Mouse (Mus musculus): ENCODE measurements around the gene Gm19935. TPM values are rescaled to one million over a fixed set of nuclear protein-coding genes. Genes with fewer than 3 reads are reported as not detected.

The Gm19935 gene
- total and polyA plus RNA-seq, 2 experiments from 2014 or later, result 0.12 TPM; not detected in 1

DNA sequence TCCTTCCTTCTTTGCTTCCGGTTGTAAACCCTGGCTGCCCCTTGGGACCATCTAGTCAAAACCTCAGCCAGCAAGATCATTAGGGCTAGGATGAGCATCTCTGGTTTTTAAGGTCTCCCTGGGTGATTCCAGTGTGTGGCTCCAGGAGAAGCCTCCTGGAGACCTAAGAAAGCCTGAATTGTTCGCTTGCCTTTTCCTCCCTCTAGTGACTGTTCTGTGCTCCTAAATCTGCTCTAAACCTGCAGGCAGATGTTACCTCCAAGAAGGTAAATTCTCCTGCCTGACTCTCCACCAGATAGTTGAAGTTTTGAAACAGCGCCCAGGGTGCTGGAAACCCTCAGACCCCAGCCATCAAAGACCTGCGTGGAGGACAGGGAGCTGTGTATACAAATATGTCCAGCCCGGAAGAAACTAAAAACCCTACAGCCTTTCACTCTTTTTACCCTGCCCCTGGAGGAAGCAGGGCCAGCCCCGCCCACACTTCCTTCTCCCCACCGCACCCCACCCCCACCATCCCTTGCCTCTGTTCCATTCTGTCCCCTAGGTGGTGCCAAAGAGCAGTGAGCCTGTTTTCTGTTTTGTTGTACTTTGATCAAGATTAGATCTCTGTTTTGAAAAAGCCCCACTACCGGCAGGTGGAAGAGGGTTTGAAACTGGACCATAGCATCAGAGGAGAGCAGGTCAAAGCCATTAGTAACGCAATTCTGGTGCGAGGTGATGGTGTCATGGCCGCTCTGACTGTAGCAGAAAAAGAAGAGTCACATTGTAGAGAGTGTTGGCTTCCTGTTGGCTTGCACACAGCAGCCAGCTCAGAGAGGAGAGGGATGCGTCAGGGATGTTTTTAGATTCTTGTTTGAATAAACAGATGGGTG is 22.0 kb downstream of the Gm19935 start:
- peak overlapping the region; percentile 43; the same call in 1 of the 2 replicates for H3K27ac ChIP-seq (ENCODE audit: low read depth)
- H3K27me3 ChIP-seq (ENCODE audit: control insufficient read depth, insufficient read depth, low read length), result no peaks in the 10 kb centered on the region
- H3K9ac ChIP-seq (replicated peaks; ENCODE audit: low read depth, low read length), result no peak overlapping the region; the same call in 1 of the 2 replicates
- peak; percentile 82 for ATAC-seq (ENCODE audit: insufficient read depth, low read depth)
- peak overlapping the region; percentile 53 for H3K4me2 ChIP-seq (ENCODE audit: low read depth, low read length)
- peak; percentile 70 for DNase-seq (ENCODE audit: low spot score)
- H3K9me3 ChIP-seq (replicated peaks; ENCODE audit: control insufficient read depth, low read length), result no peaks in the 10 kb centered on the region
- TF ChIP-seq CTCF (IDR thresholded peaks at IDR 0.05; ENCODE audit: low read depth), result peak; percentile 63
- TF ChIP-seq EP300 (IDR thresholded peaks at IDR 0.05; ENCODE audit: low read depth), result no peak
- 9% methylated on average over 12 of the region's 12 CpGs for WGBS
- H3K36me3 ChIP-seq (replicated peaks; ENCODE audit: control insufficient read depth, insufficient read depth, low read length), result no peaks in the 10 kb centered on the region
- peak overlapping the region; percentile 43 for H3K4me3 ChIP-seq (ENCODE audit: low read depth, low read length)
- H3K4me1 ChIP-seq (ENCODE audit: control insufficient read depth, insufficient read depth), result 0 out of 2 replicates have a peak, but pooled peaks cover 5% of the 10 kb centered on the region

DNA sequence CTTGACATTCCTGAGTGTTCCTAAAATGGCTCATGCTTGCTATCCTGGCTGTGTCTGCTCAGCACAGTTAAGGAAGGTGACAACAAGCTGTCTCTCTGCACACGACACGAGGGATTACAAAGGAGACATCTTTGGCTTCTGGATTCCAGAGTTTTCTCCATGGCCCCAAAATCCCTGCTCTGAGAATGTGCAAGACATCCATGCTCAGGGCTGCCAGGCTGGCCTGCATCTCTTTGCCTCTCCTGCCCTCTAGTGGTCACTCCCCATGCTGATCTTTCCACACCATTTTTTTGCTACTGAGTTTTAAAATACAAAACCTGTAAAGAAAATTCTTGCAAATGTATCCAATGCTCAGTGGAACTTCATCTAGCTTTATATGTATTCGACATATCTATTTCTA is 23.5 kb downstream of the Gm19935 start:
- Histone ChIP-seq H3K9ac (replicated peaks; ENCODE audit: low read depth, low read length) (no peak overlapping the region), H3K4me1 (ENCODE audit: control insufficient read depth, insufficient read depth) (0 out of 2 replicates have a peak, but pooled peaks cover 5% of the 10 kb centered on the region), H3K36me3 (replicated peaks; ENCODE audit: control insufficient read depth, insufficient read depth, low read length) (no peaks in the 10 kb centered on the region), H3K4me2 (ENCODE audit: low read depth, low read length) (no peak overlapping the region), H3K9me3 (replicated peaks; ENCODE audit: control insufficient read depth, low read length) (no peaks in the 10 kb centered on the region), H3K27me3 (ENCODE audit: control insufficient read depth, insufficient read depth, low read length) (no peaks in the 10 kb centered on the region), H3K4me3 (ENCODE audit: low read depth, low read length) (no peak overlapping the region), H3K27ac (ENCODE audit: low read depth) (no peak overlapping the region)
- ATAC-seq (ENCODE audit: insufficient read depth, low read depth) (no peak), DNase-seq (ENCODE audit: low spot score) (peak; percentile 54)
- TF ChIP-seq EP300 (IDR thresholded peaks at IDR 0.05; ENCODE audit: low read depth) (no peak), CTCF (IDR thresholded peaks at IDR 0.05; ENCODE audit: low read depth) (peak; percentile 91)
- WGBS, result under 1% methylated on average over 3 of the region's 3 CpGs

DNA sequence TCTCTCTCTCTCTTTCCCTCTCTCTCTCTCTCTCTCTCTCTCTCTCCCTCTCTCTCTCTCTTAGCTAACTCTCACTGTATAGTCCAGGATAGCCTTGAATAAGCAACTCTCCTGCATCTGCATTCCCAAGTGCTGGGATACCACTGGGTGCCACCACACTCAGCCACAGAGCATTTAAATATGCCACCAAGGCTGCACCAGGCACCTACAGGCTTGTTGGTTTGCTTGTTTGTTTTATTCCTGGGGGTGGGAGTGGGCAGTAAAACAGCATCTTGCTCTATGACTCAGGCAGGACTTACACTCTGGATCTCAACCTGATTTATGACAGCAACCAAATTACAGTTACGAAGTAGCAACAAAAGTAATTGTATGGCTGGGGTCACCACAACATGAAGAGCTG is 25.6 kb downstream of the Gm19935 start:
- no peak overlapping the region for H3K9ac ChIP-seq (replicated peaks; ENCODE audit: low read depth, low read length)

DNA sequence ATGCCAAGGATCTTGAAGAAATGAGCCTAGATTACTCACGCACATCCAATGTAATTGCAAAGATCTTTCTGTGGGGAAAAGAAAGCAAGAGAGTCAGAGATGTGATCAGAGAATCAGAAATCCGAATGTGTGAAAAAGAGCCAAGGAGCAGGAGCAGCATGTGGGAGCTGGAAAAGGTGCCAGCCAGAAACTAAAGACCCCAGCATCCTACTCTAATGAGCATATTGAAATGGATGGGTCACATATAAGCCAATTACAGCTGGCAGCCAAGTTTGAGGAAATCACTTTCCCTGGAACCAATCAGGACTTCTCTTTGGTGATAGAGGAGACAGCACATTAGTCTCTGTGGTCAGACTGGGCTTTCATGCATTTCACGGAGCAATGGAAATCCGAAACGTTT is 47.4 kb downstream of the Gm19935 start:
- no peak overlapping the region for H3K27ac ChIP-seq (ENCODE audit: low read depth)
- no peaks in the 10 kb centered on the region for H3K36me3 ChIP-seq (replicated peaks; ENCODE audit: control insufficient read depth, insufficient read depth, low read length)
- H3K4me1 ChIP-seq (ENCODE audit: control insufficient read depth, insufficient read depth), result no peaks in the 10 kb centered on the region
- TF ChIP-seq EP300 (IDR thresholded peaks at IDR 0.05; ENCODE audit: low read depth), result no peak
- no peak for TF ChIP-seq CTCF (IDR thresholded peaks at IDR 0.05; ENCODE audit: low read depth)
- H3K27me3 ChIP-seq (ENCODE audit: control insufficient read depth, insufficient read depth, low read length), result no peaks in the 10 kb centered on the region
- 77% methylated on average over 5 of the region's 5 CpGs for WGBS
- no peaks in the 10 kb centered on the region for H3K9me3 ChIP-seq (replicated peaks; ENCODE audit: control insufficient read depth, low read length)
- no peak overlapping the region for H3K9ac ChIP-seq (replicated peaks; ENCODE audit: low read depth, low read length)
- DNase-seq (ENCODE audit: low spot score) (no peak), ATAC-seq (ENCODE audit: insufficient read depth, low read depth) (no peak)
- no peak overlapping the region for H3K4me2 ChIP-seq (ENCODE audit: low read depth, low read length)
- no peak overlapping the region for H3K4me3 ChIP-seq (ENCODE audit: low read depth, low read length)

More for the DNA sequence above, 25.6 kb downstream of the Gm19935 start:
- Histone ChIP-seq H3K27me3 (ENCODE audit: control insufficient read depth, insufficient read depth, low read length) (no peaks in the 10 kb centered on the region), H3K36me3 (replicated peaks; ENCODE audit: control insufficient read depth, insufficient read depth, low read length) (no peaks in the 10 kb centered on the region), H3K4me2 (ENCODE audit: low read depth, low read length) (no peak overlapping the region), H3K4me1 (ENCODE audit: control insufficient read depth, insufficient read depth) (0 out of 2 replicates have a peak, but pooled peaks cover 5% of the 10 kb centered on the region), H3K4me3 (ENCODE audit: low read depth, low read length) (no peak overlapping the region), H3K9me3 (replicated peaks; ENCODE audit: control insufficient read depth, low read length) (no peaks in the 10 kb centered on the region), H3K27ac (ENCODE audit: low read depth) (no peak overlapping the region)
- TF ChIP-seq CTCF (IDR thresholded peaks at IDR 0.05; ENCODE audit: low read depth), result no peak
- TF ChIP-seq EP300 (IDR thresholded peaks at IDR 0.05; ENCODE audit: low read depth), result no peak
- 91% methylated on average over 1 of the region's 1 CpGs for WGBS
- DNase-seq (ENCODE audit: low spot score), result no peak
- no peak for ATAC-seq (ENCODE audit: insufficient read depth, low read depth)

Small RNA genes lying within 50 kb of the gene (microRNA-seq; reads per million reads assigned to microRNA genes)
- gene Gm44382, result not detected

Other genes starting within 250 kb of the Gm19935 start
- 38.9 and 55.6 TPM in 2 replicates for gene Chd9, start 11.0 kb upstream of the Gm19935 start, total RNA-seq (2014; rRNA removed; ENCODE audit: low replicate concordance)
- 40.6 and 44.1 TPM in 2 replicates for gene Chd9, start 11.0 kb upstream of the Gm19935 start, polyA plus RNA-seq (2015; fragmentation: Nextera tagmentation; extraction: Ambion mirVana)

All from heart, postnatal 0 days (tissue).